Mouse (Mus musculus): Measurements from ENCODE around the gene Fam111a.

The Fam111a gene

GRCm38 (mm10) chr19:12545440-12545839 is at the start of gene Fam111a:
Gene Fam111a, plus strand, starts transcription at chr19:12545740.
- in situ Hi-C loops (cut with MboI, MseI), result loop anchor here (25.0 kb wide), 1 partner anchor 1267 kb away; the partner anchor contains the start of gene Olfr1499

- in situ Hi-C loops (cut with MboI, MseI), result no loop called here
These were observed 49.3 kb upstream of the Fam111a start for GRCm38 (mm10) chr19:12496241-12496640.

- in situ Hi-C loops (cut with MboI, MseI), result no loop called here
These were observed 47.6 kb upstream of the Fam111a start for GRCm38 (mm10) chr19:12497909-12498308.

GRCm38 (mm10) chr19:12498321-12498720 is 47.2 kb upstream of the Fam111a start:
- in situ Hi-C loops (cut with MboI, MseI), result no loop called here

GRCm38 (mm10) chr19:12498941-12499340 is 46.6 kb upstream of the Fam111a start:
- in situ Hi-C loops (cut with MboI, MseI), result no loop called here

GRCm38 (mm10) chr19:12499485-12499884 is 46.1 kb upstream of the Fam111a start:
- in situ Hi-C loops (cut with MboI, MseI), result no loop called here

GRCm38 (mm10) chr19:12500124-12500523 is 45.4 kb upstream of the Fam111a start:
- in situ Hi-C loops (cut with MboI, MseI), result no loop called here

- in situ Hi-C loops (cut with MboI, MseI), result no loop called here
These were observed 44.6 kb upstream of the Fam111a start for GRCm38 (mm10) chr19:12500881-12501311.

GRCm38 (mm10) chr19:12501370-12502347 is 43.9 kb upstream of the Fam111a start, which contains the start of gene Dtx4:
Gene Dtx4, minus strand, starts transcription at chr19:12501454.
- in situ Hi-C loops (cut with MboI, MseI), result no loop called here

- in situ Hi-C loops (cut with MboI, MseI), result no loop called here
These were observed 42.8 kb upstream of the Fam111a start for GRCm38 (mm10) chr19:12502756-12503155.

GRCm38 (mm10) chr19:12514621-12515020 is 30.9 kb upstream of the Fam111a start:
- in situ Hi-C loops (cut with MboI, MseI), result loop anchor here (5.0 kb wide), 3 partner anchors 42 to 303 kb away; no protein-coding TSS in a partner anchor

- in situ Hi-C loops (cut with MboI, MseI), result loop anchor here (5.0 kb wide), 2 partner anchors 74 to 299 kb away; no protein-coding TSS in a partner anchor
These were observed 27.6 kb upstream of the Fam111a start for GRCm38 (mm10) chr19:12517671-12518540.

- in situ Hi-C loops (cut with MboI, MseI), result loop anchor here (5.0 kb wide), 2 partner anchors 74 to 299 kb away; no protein-coding TSS in a partner anchor
These were observed 27.0 kb upstream of the Fam111a start for GRCm38 (mm10) chr19:12518541-12518890.

- in situ Hi-C loops (cut with MboI, MseI), result no loop called here
These were observed 22.2 kb upstream of the Fam111a start for GRCm38 (mm10) chr19:12523377-12523776.

GRCm38 (mm10) chr19:12537168-12537567 is 8.4 kb upstream of the Fam111a start:
- in situ Hi-C loops (cut with MboI, MseI), result loop anchor here (25.0 kb wide), 1 partner anchor 1275 kb away; the partner anchor contains the start of gene Olfr1499

- in situ Hi-C loops (cut with MboI, MseI), result loop anchor here (25.0 kb wide), 1 partner anchor 1272 kb away; the partner anchor contains the start of gene Olfr1499
These were observed 5.6 kb upstream of the Fam111a start for GRCm38 (mm10) chr19:12539975-12540374.

GRCm38 (mm10) chr19:12540727-12541126 is 4.8 kb upstream of the Fam111a start:
- in situ Hi-C loops (cut with MboI, MseI), result loop anchor here (25.0 kb wide), 1 partner anchor 1272 kb away; the partner anchor contains the start of gene Olfr1499

GRCm38 (mm10) chr19:12541644-12542043 is 3.9 kb upstream of the Fam111a start:
- in situ Hi-C loops (cut with MboI, MseI), result loop anchor here (25.0 kb wide), 1 partner anchor 1271 kb away; the partner anchor contains the start of gene Olfr1499

GRCm38 (mm10) chr19:12549166-12549565 is 3.6 kb downstream of the Fam111a start:
- in situ Hi-C loops (cut with MboI, MseI), result loop anchor here (25.0 kb wide), 1 partner anchor 1263 kb away; the partner anchor contains the start of gene Olfr1499

GRCm38 (mm10) chr19:12550005-12550942 is 4.7 kb downstream of the Fam111a start:
- in situ Hi-C loops (cut with MboI, MseI), result no loop called here

All from T-helper 1 cell (primary cell).